Mouse (Mus musculus): ENCODE measurements around the gene Asic2. TPM values are rescaled to one million over a fixed set of nuclear protein-coding genes. Genes with fewer than 3 reads are reported as not detected.

Asic2 gene
- polyA plus RNA-seq, 1 experiment from 2014 or later = 0.06 TPM

GRCm38 (mm10) chr11:81722071-81722470 lies 246.2 kb downstream of the Asic2 start:
- Histone ChIP-seq H3K4me1 (replicated peaks) (no peaks in the 10 kb centered on the region), H3K36me3 (no peaks in the 10 kb centered on the region), H3K27ac (ENCODE audit: poor library complexity, severe bottlenecking) (no peak overlapping the region), H3K9ac (no peak overlapping the region), H3K9me3 (replicated peaks) (no peaks in the 10 kb centered on the region), H3K4me2 (no peak overlapping the region), H3K4me3 (no peak overlapping the region), H3K27me3 (replicated peaks) (no peaks in the 10 kb centered on the region)
- 53% methylated on average over 2 of the region's 2 CpGs for WGBS
- no peak for ATAC-seq (ENCODE audit: insufficient number of reproducible peaks, low FRiP score)

DNA sequence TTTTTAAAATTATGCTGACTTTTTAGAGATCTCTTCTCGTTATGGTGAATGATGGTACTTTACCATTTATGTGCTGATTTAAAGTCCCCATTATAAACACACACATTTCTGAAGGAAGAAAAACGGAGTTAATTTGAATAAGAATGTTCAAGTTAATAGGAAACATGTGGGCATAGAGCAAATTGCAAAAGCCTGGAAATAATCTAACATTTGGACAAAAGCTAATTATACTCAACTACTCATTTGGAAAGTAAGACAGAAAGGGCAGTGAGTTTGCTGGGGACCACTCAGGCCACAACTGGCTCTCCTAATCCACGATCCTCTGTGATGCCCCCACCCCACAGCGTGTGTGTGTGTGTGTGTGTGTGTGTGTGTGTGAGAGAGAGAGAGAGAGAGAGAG lies 253.5 kb downstream of the Asic2 start:
- Histone ChIP-seq H3K4me3 (no peak overlapping the region), H3K4me1 (replicated peaks) (no peaks in the 10 kb centered on the region), H3K27ac (ENCODE audit: poor library complexity, severe bottlenecking) (no peak overlapping the region), H3K9ac (no peak overlapping the region), H3K9me3 (replicated peaks) (no peaks in the 10 kb centered on the region), H3K27me3 (replicated peaks) (no peaks in the 10 kb centered on the region), H3K36me3 (no peaks in the 10 kb centered on the region), H3K4me2 (no peak overlapping the region)
- 59% methylated on average over 4 of the region's 4 CpGs for WGBS
- no peak for ATAC-seq (ENCODE audit: insufficient number of reproducible peaks, low FRiP score)

- ATAC-seq (ENCODE audit: insufficient number of reproducible peaks, low FRiP score) = no peak
- 59% methylated on average over 5 of the region's 5 CpGs for WGBS
- Histone ChIP-seq H3K36me3 (no peaks in the 10 kb centered on the region), H3K4me2 (no peak overlapping the region), H3K9ac (no peak overlapping the region), H3K27me3 (replicated peaks) (no peaks in the 10 kb centered on the region), H3K4me1 (replicated peaks) (no peaks in the 10 kb centered on the region), H3K27ac (ENCODE audit: poor library complexity, severe bottlenecking) (no peak overlapping the region), H3K9me3 (replicated peaks) (no peaks in the 10 kb centered on the region), H3K4me3 (no peak overlapping the region)
These were observed 261.3 kb downstream of the Asic2 start for GRCm38 (mm10) chr11:81706996-81707395.

DNA sequence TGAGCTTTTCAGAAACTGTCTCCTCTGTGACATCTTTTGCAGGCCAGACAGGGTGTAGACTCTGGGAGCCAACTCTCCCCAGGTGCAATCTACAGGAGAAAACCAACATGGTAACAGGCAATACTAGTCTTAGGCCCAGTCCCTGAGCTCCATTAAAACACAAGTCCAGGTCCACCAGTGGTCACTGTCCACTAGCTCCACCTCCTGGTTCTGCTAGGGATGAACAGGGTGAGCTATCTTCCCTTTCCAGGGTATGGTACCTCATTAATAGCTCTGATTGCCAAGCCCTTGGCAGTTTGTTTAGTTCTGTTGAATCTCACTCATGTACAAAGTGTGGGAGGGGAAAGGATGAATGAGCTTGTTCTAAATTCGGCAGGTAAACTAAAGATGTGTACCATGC lies 270.2 kb downstream of the Asic2 start:
- H3K4me3 ChIP-seq = no peak overlapping the region
- ATAC-seq (ENCODE audit: insufficient number of reproducible peaks, low FRiP score) = no peak
- peaks cover 12% of the 10 kb centered on the region; the same call in 1 of the 2 replicates for H3K27me3 ChIP-seq (replicated peaks)
- no peaks in the 10 kb centered on the region for H3K4me1 ChIP-seq (replicated peaks)
- no peak overlapping the region for H3K9ac ChIP-seq
- no peaks in the 10 kb centered on the region for H3K9me3 ChIP-seq (replicated peaks)
- no peak overlapping the region for H3K27ac ChIP-seq (ENCODE audit: poor library complexity, severe bottlenecking)
- H3K36me3 ChIP-seq = no peaks in the 10 kb centered on the region
- 59% methylated on average over 1 of the region's 1 CpGs for WGBS
- no peak overlapping the region for H3K4me2 ChIP-seq

DNA sequence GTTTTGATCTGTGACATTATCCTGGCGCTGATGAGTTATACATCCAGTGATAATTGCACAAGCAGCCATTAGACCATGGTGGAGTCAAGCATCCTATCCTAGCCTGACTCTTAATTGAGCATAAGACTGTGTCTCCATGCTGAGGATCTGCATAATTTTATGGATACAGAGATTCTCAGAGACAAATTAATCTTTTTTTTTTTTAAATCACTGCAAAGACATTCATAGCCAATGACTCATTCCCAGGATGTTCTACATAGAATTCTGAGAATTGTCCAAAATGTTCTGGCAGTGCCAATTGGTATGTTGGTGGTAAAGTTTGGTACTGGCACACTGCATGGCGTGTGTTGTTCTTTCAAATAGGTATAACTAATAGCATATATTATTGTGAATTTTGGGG lies 272.8 kb downstream of the Asic2 start:
- Histone ChIP-seq H3K9ac (no peak overlapping the region), H3K27me3 (replicated peaks) (peaks cover 9% of the 10 kb centered on the region; the same call in 1 of the 2 replicates), H3K4me1 (replicated peaks) (no peaks in the 10 kb centered on the region), H3K4me3 (no peak overlapping the region), H3K36me3 (no peaks in the 10 kb centered on the region), H3K9me3 (replicated peaks) (no peaks in the 10 kb centered on the region), H3K27ac (ENCODE audit: poor library complexity, severe bottlenecking) (no peak overlapping the region), H3K4me2 (no peak overlapping the region)
- no peak for ATAC-seq (ENCODE audit: insufficient number of reproducible peaks, low FRiP score)
- 72% methylated on average over 2 of the region's 2 CpGs for WGBS

DNA sequence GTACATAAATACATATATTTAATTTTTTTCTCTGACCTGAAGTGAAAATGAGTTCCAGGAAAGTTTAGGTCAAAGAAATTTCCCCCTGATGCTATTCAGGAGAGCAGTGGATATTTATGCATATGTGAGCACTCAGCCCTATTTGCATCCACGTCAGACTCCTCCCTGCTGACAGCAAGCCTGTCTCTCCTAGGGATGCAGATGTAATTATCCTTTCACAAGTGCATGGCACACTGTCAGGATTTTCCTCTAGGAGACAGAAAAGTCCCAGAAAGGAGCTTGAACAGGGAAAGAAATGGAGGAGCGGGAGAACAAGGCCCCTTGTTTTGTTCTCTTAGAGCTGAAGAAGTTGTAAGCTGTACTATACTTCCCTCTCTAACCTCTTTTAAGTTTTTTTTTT lies 287.7 kb downstream of the Asic2 start:
- Histone ChIP-seq H3K9me3 (replicated peaks) (no peaks in the 10 kb centered on the region), H3K4me2 (no peak overlapping the region), H3K27ac (ENCODE audit: poor library complexity, severe bottlenecking) (no peak overlapping the region), H3K4me1 (replicated peaks) (no peaks in the 10 kb centered on the region), H3K27me3 (replicated peaks) (no peaks in the 10 kb centered on the region), H3K4me3 (no peak overlapping the region), H3K36me3 (no peaks in the 10 kb centered on the region), H3K9ac (no peak overlapping the region)
- ATAC-seq (ENCODE audit: insufficient number of reproducible peaks, low FRiP score) = no peak
- WGBS = 77% methylated on average over 2 of the region's 2 CpGs

DNA sequence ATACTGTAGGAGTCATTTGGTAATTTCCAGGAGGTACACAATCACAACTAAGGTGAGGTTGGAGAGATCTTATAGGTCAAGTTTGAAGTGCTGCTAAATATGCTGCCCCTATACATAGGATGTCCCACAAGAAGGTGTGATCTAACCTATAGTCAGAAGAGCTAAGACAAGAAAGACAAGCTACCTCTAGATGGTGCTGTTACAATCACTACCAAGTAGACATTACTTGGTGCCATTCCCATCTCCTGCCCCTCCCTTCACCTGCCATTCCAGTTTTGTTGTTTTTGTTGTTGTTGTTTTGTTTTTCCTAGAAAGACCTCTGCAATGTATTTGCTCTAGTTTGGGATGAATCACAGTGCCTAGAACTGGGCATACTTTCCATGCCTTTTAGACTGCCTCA lies 296.5 kb downstream of the Asic2 start:
- Histone ChIP-seq H3K9ac (no peak overlapping the region), H3K36me3 (no peaks in the 10 kb centered on the region), H3K4me2 (no peak overlapping the region), H3K4me3 (no peak overlapping the region), H3K4me1 (replicated peaks) (no peaks in the 10 kb centered on the region), H3K27me3 (replicated peaks) (0 out of 2 replicates have a peak, but pooled peaks cover 5% of the 10 kb centered on the region), H3K9me3 (replicated peaks) (no peaks in the 10 kb centered on the region), H3K27ac (ENCODE audit: poor library complexity, severe bottlenecking) (no peak overlapping the region)
- ATAC-seq (ENCODE audit: insufficient number of reproducible peaks, low FRiP score) = no peak

DNA sequence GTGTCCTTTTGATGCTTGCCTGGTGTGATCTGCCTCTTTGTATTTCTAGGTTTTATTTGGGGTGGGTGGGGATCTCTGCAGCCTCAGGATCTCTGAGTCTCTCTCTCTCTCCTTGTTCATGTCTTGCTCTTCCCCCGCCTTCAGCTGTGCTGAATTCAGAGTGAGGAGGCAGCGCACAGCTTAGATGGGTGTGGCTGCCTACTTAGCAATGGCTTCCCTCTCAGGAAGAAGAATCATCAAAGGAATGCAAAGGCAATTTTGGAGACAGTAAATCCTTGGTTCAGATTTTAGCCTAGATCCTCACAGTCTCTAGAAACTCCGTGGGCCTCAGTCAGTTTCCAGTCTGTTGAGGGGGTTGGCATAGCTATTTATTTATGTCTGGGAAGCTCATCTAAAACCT lies 297.8 kb downstream of the Asic2 start:
- Histone ChIP-seq H3K9ac (no peak overlapping the region), H3K4me2 (no peak overlapping the region), H3K4me1 (replicated peaks) (no peaks in the 10 kb centered on the region), H3K27ac (ENCODE audit: poor library complexity, severe bottlenecking) (no peak overlapping the region), H3K4me3 (no peak overlapping the region), H3K36me3 (no peaks in the 10 kb centered on the region), H3K9me3 (replicated peaks) (no peaks in the 10 kb centered on the region), H3K27me3 (replicated peaks) (0 out of 2 replicates have a peak, but pooled peaks cover 5% of the 10 kb centered on the region)
- no peak for ATAC-seq (ENCODE audit: insufficient number of reproducible peaks, low FRiP score)
- whole genome bisulfite sequencing = 58% methylated on average over 3 of the region's 3 CpGs

- Histone ChIP-seq H3K9ac (no peak overlapping the region), H3K4me3 (no peak overlapping the region), H3K4me2 (no peak overlapping the region), H3K36me3 (no peaks in the 10 kb centered on the region), H3K9me3 (replicated peaks) (no peaks in the 10 kb centered on the region), H3K4me1 (replicated peaks) (no peaks in the 10 kb centered on the region; the same call in 1 of the 2 replicates), H3K27ac (ENCODE audit: poor library complexity, severe bottlenecking) (no peak overlapping the region), H3K27me3 (replicated peaks) (no peaks in the 10 kb centered on the region)
- no peak for ATAC-seq (ENCODE audit: insufficient number of reproducible peaks, low FRiP score)
- 65% methylated on average over 1 of the region's 1 CpGs for WGBS
These were observed 309.4 kb downstream of the Asic2 start for GRCm38 (mm10) chr11:81658850-81659249.

GRCm38 (mm10) chr11:81657121-81657520 lies 311.1 kb downstream of the Asic2 start:
- ATAC-seq (ENCODE audit: insufficient number of reproducible peaks, low FRiP score) = no peak
- Histone ChIP-seq H3K27me3 (replicated peaks) (no peaks in the 10 kb centered on the region), H3K27ac (ENCODE audit: poor library complexity, severe bottlenecking) (no peak overlapping the region), H3K4me2 (no peak overlapping the region), H3K9ac (no peak overlapping the region), H3K9me3 (replicated peaks) (no peaks in the 10 kb centered on the region), H3K4me3 (no peak overlapping the region), H3K36me3 (no peaks in the 10 kb centered on the region), H3K4me1 (replicated peaks) (no peaks in the 10 kb centered on the region; the same call in 1 of the 2 replicates)
- 52% methylated on average over 2 of the region's 2 CpGs for WGBS

DNA sequence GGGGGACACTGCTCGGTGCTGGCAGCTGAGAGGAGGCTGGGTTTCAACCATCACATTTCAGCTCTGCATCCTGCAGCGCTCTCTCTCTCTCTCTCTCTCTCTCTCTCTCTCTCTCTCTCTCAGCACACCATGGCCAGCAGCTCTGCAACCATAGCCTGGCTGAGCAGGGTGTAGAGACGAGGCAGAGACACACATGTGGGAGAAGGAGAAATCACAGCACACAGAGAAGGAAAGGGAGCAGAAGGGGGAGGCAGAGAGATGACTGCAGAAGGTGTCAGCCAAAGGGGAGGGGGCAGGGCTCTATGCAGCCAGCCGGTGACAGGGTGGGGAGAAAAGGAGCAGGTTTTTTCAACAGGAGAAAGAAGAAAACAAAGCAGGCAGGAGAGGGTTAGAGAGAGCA lies 320.4 kb downstream of the Asic2 start:
- no peak overlapping the region for H3K4me2 ChIP-seq
- no peak overlapping the region for H3K27ac ChIP-seq (ENCODE audit: poor library complexity, severe bottlenecking)
- no peaks in the 10 kb centered on the region for H3K4me1 ChIP-seq (replicated peaks)
- H3K9ac ChIP-seq = no peak overlapping the region
- no peaks in the 10 kb centered on the region for H3K36me3 ChIP-seq
- no peak for ATAC-seq (ENCODE audit: insufficient number of reproducible peaks, low FRiP score)
- H3K27me3 ChIP-seq (replicated peaks) = no peaks in the 10 kb centered on the region
- no peaks in the 10 kb centered on the region for H3K9me3 ChIP-seq (replicated peaks)
- no peak overlapping the region for H3K4me3 ChIP-seq
- WGBS = 31% methylated on average over 4 of the region's 4 CpGs

- no peak overlapping the region for H3K27ac ChIP-seq (ENCODE audit: poor library complexity, severe bottlenecking)
- no peak overlapping the region for H3K9ac ChIP-seq
- H3K27me3 ChIP-seq (replicated peaks) = no peaks in the 10 kb centered on the region
- no peaks in the 10 kb centered on the region for H3K4me1 ChIP-seq (replicated peaks)
- no peak overlapping the region for H3K4me3 ChIP-seq
- no peaks in the 10 kb centered on the region for H3K9me3 ChIP-seq (replicated peaks)
- 78% methylated on average over 3 of the region's 3 CpGs for WGBS
- no peaks in the 10 kb centered on the region for H3K36me3 ChIP-seq
- no peak for ATAC-seq (ENCODE audit: insufficient number of reproducible peaks, low FRiP score)
- no peak overlapping the region for H3K4me2 ChIP-seq
These were observed 322.7 kb downstream of the Asic2 start for GRCm38 (mm10) chr11:81645549-81645948.

Data from heart, embryonic 12.5 days (tissue).